Mouse (Mus musculus) activated CD4-positive, CD25-positive, alpha-beta regulatory T cell, adult 4 months (primary cell): ENCODE measurements around the gene Gtf2ird1. TPM values are rescaled to one million over a fixed set of nuclear protein-coding genes. Genes with fewer than 3 reads are reported as not detected.

Source experiments
- ATAC-seq: one replicate; pipeline ENCODE4 v1.8.0; 2017
- polyA plus RNA-seq, 2 experiments: library from polyadenylated mRNA; unstranded; fragments of 100-300 nt; shearing (Covaris generic); gene quantifications; one replicate each; pipeline ENCODE4 v1.2.1; 2017

Gtf2ird1 gene
- polyA plus RNA-seq, 2 experiments from 2014 or later = 7.5 to 7.9 TPM

- ATAC-seq = no peak
These were observed 14.4 kb downstream of the Gtf2ird1 start for GRCm38 (mm10) chr5:134442066-134442465.

- no peak for ATAC-seq
These were observed 15.4 kb downstream of the Gtf2ird1 start for GRCm38 (mm10) chr5:134441105-134441504.

GRCm38 (mm10) chr5:134440098-134440497 is 16.4 kb downstream of the Gtf2ird1 start:
- ATAC-seq = no peak

GRCm38 (mm10) chr5:134439481-134439880 is 17.0 kb downstream of the Gtf2ird1 start:
- no peak for ATAC-seq

- no peak for ATAC-seq
These were observed 17.7 kb downstream of the Gtf2ird1 start for GRCm38 (mm10) chr5:134438676-134439425.

- peak; percentile 77 for ATAC-seq
These were observed 19.1 kb downstream of the Gtf2ird1 start for GRCm38 (mm10) chr5:134437459-134437827.

- no peak for ATAC-seq
These were observed 19.6 kb downstream of the Gtf2ird1 start for GRCm38 (mm10) chr5:134436782-134437458.

- ATAC-seq = no peak
These were observed 20.6 kb downstream of the Gtf2ird1 start for GRCm38 (mm10) chr5:134435836-134436331.

- ATAC-seq = no peak
These were observed 23.4 kb downstream of the Gtf2ird1 start for GRCm38 (mm10) chr5:134433137-134433536.

- ATAC-seq = no peak
These were observed 26.4 kb downstream of the Gtf2ird1 start for GRCm38 (mm10) chr5:134430087-134430486.

GRCm38 (mm10) chr5:134427664-134428063 is 28.9 kb downstream of the Gtf2ird1 start:
- ATAC-seq = no peak

GRCm38 (mm10) chr5:134425601-134426000 is 30.9 kb downstream of the Gtf2ird1 start:
- no peak for ATAC-seq

GRCm38 (mm10) chr5:134423930-134424329 is 32.6 kb downstream of the Gtf2ird1 start:
- no peak for ATAC-seq

GRCm38 (mm10) chr5:134423372-134423771 is 33.1 kb downstream of the Gtf2ird1 start:
- ATAC-seq = no peak

GRCm38 (mm10) chr5:134422265-134422925 is 34.1 kb downstream of the Gtf2ird1 start:
- ATAC-seq = no peak

- no peak for ATAC-seq
These were observed 35.5 kb downstream of the Gtf2ird1 start for GRCm38 (mm10) chr5:134421061-134421460.

GRCm38 (mm10) chr5:134419700-134420099 is 36.8 kb downstream of the Gtf2ird1 start:
- ATAC-seq = no peak

- ATAC-seq = no peak
These were observed 38.0 kb downstream of the Gtf2ird1 start for GRCm38 (mm10) chr5:134418315-134419074.

- no peak for ATAC-seq
These were observed 44.2 kb downstream of the Gtf2ird1 start for GRCm38 (mm10) chr5:134412341-134412740.

GRCm38 (mm10) chr5:134410307-134410836 is 46.1 kb downstream of the Gtf2ird1 start:
- no peak for ATAC-seq

GRCm38 (mm10) chr5:134409606-134410306 is 46.8 kb downstream of the Gtf2ird1 start:
- ATAC-seq = no peak

- ATAC-seq = no peak
These were observed 48.4 kb downstream of the Gtf2ird1 start for GRCm38 (mm10) chr5:134408119-134408518.
